Mouse (Mus musculus) cerebellum, adult 8-10 months (tissue): ENCODE measurements at regions not wholly inside any gene's neighbourhood (a gene's known extent, or its start where the extent isn't known, plus 50 kb on each side); places are given as distances from the start of the nearest gene placed in this dataset.

Source experiments
- DNase-seq: peaks from one replicate; pipeline ENCODE4 v3.0.0; 2022

- no peak for DNase-seq
These were observed 55.6 kb downstream of the Irf2bp2 start for GRCm38 (mm10) chr8:126538136-126538535.

- DNase-seq = peak; percentile 82
These were observed 56.7 kb downstream of the Irf2bp2 start for GRCm38 (mm10) chr8:126536928-126537618.

GRCm38 (mm10) chr8:126536132-126536927, 57.5 kb downstream of the Irf2bp2 start:
- DNase-seq = no peak

GRCm38 (mm10) chr8:126532284-126532974, 57.6 kb upstream of the Tarbp1 start:
- peak; percentile 49 for DNase-seq

- peak; percentile 43 for DNase-seq
These were observed 56.6 kb upstream of the Tarbp1 start for GRCm38 (mm10) chr8:126531459-126531858.

GRCm38 (mm10) chr8:126529409-126529808, 54.5 kb upstream of the Tarbp1 start:
- peak; percentile 7 for DNase-seq

GRCm38 (mm10) chr8:126528434-126529080, 53.7 kb upstream of the Tarbp1 start:
- DNase-seq = peak; percentile 23

- DNase-seq = peak; percentile 38
These were observed 52.2 kb upstream of the Tarbp1 start for GRCm38 (mm10) chr8:126526864-126527571.

- no peak for DNase-seq
These were observed 50.7 kb upstream of the Tarbp1 start for GRCm38 (mm10) chr8:126525575-126525974.
